Mouse (Mus musculus) pancreas, adult 10 weeks (tissue): ENCODE measurements around the gene Olfr395. TPM values are rescaled to one million over a fixed set of nuclear protein-coding genes. Genes with fewer than 3 reads are reported as not detected.

Source experiments
- polyA plus RNA-seq: library from polyadenylated mRNA; stranded (reverse); fragments of 350-450 nt; fragmentation: Illumina TruSeq; extraction: RNeasy Lipid Tissue Mini Kit (QIAGEN cat#74804); gene quantifications from one replicate; pipeline ENCODE4 v1.2.3, GENCODE M21; 2015; ENCODE audit warnings: low read depth, low replicate concordance; ENCODE audit not compliant: insufficient read depth

The Olfr395 gene
- not detected for polyA plus RNA-seq

DNA sequence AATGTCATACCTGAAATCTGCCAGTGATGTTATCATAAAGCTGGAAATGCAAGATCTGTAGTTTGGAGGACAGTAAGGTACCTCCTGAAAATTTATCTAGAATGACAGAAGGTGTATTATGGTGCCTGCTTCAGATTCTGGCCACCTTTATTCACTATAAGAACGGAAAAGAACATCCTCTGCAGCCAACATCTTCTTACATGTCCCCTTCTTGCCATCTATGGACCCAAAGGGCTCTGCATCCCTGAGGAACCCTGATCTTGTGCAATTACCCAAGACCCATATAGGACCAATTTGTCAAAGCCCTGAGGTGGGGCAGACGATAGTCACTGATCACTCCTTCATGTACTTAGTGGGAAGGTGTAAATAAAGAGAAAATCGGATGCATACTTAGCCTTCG lies at the start of gene Olfr395:
Olfr395 (minus strand) TSS at position 101 of the 400 bp plus-strand sequence.

GRCm38 (mm10) chr11:73936377-73936776 lies 27.3 kb upstream of the Olfr395 start, which contains the start of gene Olfr23:
Olfr23 (plus strand) TSS chr11:73936677.

GRCm38 (mm10) chr11:73890671-73891070 lies 18.4 kb downstream of the Olfr395 start, which contains the start of gene Olfr394:
Olfr394 (minus strand) TSS chr11:73890771.

Other genes with a start within 250 kb of the Olfr395 start
- gene Zfp735, start 220.5 kb downstream of the Olfr395 start, polyA plus RNA-seq: not detected
- gene Olfr389, start 128.6 kb downstream of the Olfr395 start, polyA plus RNA-seq: not detected
- gene Olfr390, start 126.3 kb downstream of the Olfr395 start, polyA plus RNA-seq: not detected
- not detected for gene Olfr391-ps, start 106.2 kb downstream of the Olfr395 start, polyA plus RNA-seq
- gene Olfr392, start 92.2 kb downstream of the Olfr395 start, polyA plus RNA-seq: not detected
- not detected for gene Olfr393, start 57.8 kb downstream of the Olfr395 start, polyA plus RNA-seq
- not detected for gene Olfr394, start 18.5 kb downstream of the Olfr395 start, polyA plus RNA-seq
- gene Olfr23, start 27.4 kb upstream of the Olfr395 start, polyA plus RNA-seq: not detected
- not detected for gene Olfr397, start 51.5 kb upstream of the Olfr395 start, polyA plus RNA-seq
- not detected for gene Olfr398, start 81.1 kb upstream of the Olfr395 start, polyA plus RNA-seq
- gene Olfr139, start 147.3 kb upstream of the Olfr395 start, polyA plus RNA-seq: not detected
- gene Olfr399, start 147.3 kb upstream of the Olfr395 start, polyA plus RNA-seq: not detected
- gene Zfp616, start 160.7 kb upstream of the Olfr395 start, polyA plus RNA-seq: not detected
- not detected for gene Olfr401, start 204.4 kb upstream of the Olfr395 start, polyA plus RNA-seq
- not detected for gene Olfr402, start 244.2 kb upstream of the Olfr395 start, polyA plus RNA-seq